Mouse (Mus musculus): ENCODE results near the gene Poc1a. TPM values are rescaled to one million over a fixed set of nuclear protein-coding genes. Genes with fewer than 3 reads are reported as not detected.
A peak's percentile ranks its signal among the peaks of the same experiment; 100 is the strongest.

The Poc1a gene
- polyA plus RNA-seq, 1 experiment, result 7.9 TPM

GRCm38 (mm10) chr9:106365333-106365732 is 84.5 kb downstream of the Poc1a start:
- no peak for TF ChIP-seq POLR2A (IDR thresholded peaks at IDR 0.05; ENCODE audit: borderline replicate concordance, extremely low read depth, low read depth, low read length)
- TF ChIP-seq CTCF (IDR thresholded peaks at IDR 0.05; ENCODE audit: insufficient read depth, low read length), result no peak
- H3K4me3 ChIP-seq (replicated peaks; ENCODE audit: extremely low read depth, low read depth, low read length), result no peak overlapping the region
- H3K4me1 ChIP-seq (ENCODE audit: control insufficient read depth, insufficient read depth, low read length), result 0 out of 2 replicates have a peak, but pooled peaks cover 4% of the 10 kb centered on the region
- DNase-seq, result no peak
- WGBS, result 45% methylated on average over 7 of the region's 7 CpGs

DNA sequence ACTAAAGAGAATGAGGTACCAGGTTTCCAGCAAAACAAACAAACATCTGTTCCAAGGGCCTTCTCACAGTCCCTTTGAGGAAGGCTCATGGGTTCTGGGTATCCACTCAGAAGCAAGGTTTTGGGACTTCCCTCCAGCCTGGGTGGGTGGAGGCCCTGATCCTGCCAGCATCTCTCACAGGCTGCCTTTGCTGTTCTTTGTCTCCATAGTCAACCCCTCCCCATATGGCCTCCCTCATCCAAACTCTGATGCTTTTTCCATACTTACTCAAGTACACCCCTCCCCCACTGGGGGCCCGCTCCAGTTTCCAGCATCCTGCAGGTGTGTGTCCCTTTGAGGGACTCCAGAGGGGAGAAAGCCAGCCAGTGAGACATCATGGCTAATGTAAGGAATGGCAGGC is 85.3 kb downstream of the Poc1a start:
- Histone ChIP-seq H3K4me1 (ENCODE audit: control insufficient read depth, insufficient read depth, low read length) (peaks cover 9% of the 10 kb centered on the region), H3K4me3 (replicated peaks; ENCODE audit: extremely low read depth, low read depth, low read length) (no peak overlapping the region)
- TF ChIP-seq POLR2A (IDR thresholded peaks at IDR 0.05; ENCODE audit: borderline replicate concordance, extremely low read depth, low read depth, low read length), result no peak
- TF ChIP-seq CTCF (IDR thresholded peaks at IDR 0.05; ENCODE audit: insufficient read depth, low read length), result no peak
- 50% methylated on average over 1 of the region's 1 CpGs for WGBS
- no peak for DNase-seq

DNA sequence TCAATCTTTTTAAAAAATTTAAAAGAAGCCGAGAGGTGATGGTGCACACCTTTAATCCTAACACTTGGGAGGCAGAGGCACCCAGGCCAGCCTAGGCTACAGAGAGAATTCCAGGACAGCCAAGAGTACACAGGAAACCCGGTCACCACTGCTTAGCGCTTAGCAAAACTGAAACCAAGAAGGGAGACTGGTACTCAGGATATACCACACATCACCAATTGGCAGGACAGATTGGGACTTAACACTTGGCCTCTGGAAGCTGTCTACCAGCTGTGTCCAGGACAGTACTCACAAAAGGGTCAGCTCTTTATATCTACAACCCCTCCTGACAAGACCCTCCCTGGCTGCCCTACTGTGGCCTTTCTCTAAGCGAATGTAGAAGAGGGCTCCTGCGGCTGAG is 86.1 kb downstream of the Poc1a start:
- TF ChIP-seq CTCF (IDR thresholded peaks at IDR 0.05; ENCODE audit: insufficient read depth, low read length) (no peak), POLR2A (IDR thresholded peaks at IDR 0.05; ENCODE audit: borderline replicate concordance, extremely low read depth, low read depth, low read length) (no peak)
- Histone ChIP-seq H3K4me1 (ENCODE audit: control insufficient read depth, insufficient read depth, low read length) (peaks cover 14% of the 10 kb centered on the region), H3K4me3 (replicated peaks; ENCODE audit: extremely low read depth, low read depth, low read length) (peak overlapping the region; percentile 6)
- WGBS, result 17% methylated on average over 5 of the region's 5 CpGs
- DNase-seq, result no peak

- under 1% methylated on average over 36 of the region's 36 CpGs for WGBS
- peaks cover 20% of the 10 kb centered on the region for H3K4me1 ChIP-seq (ENCODE audit: control insufficient read depth, insufficient read depth, low read length)
- H3K4me3 ChIP-seq (replicated peaks; ENCODE audit: extremely low read depth, low read depth, low read length), result peak overlapping the region; percentile 73
- no peak for TF ChIP-seq CTCF (IDR thresholded peaks at IDR 0.05; ENCODE audit: insufficient read depth, low read length)
- TF ChIP-seq POLR2A (IDR thresholded peaks at IDR 0.05; ENCODE audit: borderline replicate concordance, extremely low read depth, low read depth, low read length), result peak; percentile 90; the same call in 1 of the 2 replicates
- peak; percentile 99 for DNase-seq
Observed at GRCm38 (mm10) chr9:106367592-106368111, 86.8 kb downstream of the Poc1a start.

DNA sequence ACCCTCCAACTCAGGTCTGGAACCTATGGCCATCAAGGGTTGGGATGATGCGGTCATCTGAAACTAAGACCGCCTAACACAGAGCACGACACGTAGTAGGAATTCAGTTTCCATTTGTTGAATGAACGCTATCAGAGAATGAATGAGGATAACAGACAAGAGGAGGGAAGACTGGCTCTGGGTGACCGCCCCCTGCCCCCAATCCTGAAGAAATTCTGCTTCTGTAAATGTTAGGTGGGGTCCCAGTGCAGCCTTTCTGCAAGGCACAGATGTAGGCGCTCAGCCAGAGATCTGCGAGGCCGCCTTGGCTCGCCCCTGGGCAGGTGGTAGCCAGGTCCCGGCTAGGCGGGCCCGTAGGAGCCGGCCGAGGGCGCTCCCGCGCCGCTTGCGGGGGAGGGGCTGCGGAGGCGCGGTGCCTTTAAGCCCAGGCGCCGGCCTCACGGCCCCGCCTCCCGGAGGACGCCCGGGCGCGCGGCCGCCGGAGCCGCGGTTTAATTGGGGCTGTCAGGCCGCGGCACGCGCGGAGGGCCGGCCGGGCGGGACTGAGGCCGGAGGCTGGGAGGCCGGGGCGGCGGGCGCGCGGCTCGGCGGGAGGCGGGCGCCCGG is 87.4 kb downstream of the Poc1a start, which contains the start of gene Dusp7:
Gene Dusp7, plus strand, starts transcription at position 521 of the 606 bp plus-strand sequence.
- Histone ChIP-seq H3K4me1 (ENCODE audit: control insufficient read depth, insufficient read depth, low read length) (peaks cover 25% of the 10 kb centered on the region), H3K4me3 (replicated peaks; ENCODE audit: extremely low read depth, low read depth, low read length) (peak within 1 kb of the TSS; percentile 83)
- TF ChIP-seq CTCF (IDR thresholded peaks at IDR 0.05; ENCODE audit: insufficient read depth, low read length) (no peak), POLR2A (IDR thresholded peaks at IDR 0.05; ENCODE audit: borderline replicate concordance, extremely low read depth, low read depth, low read length) (peak; percentile 42; the same call in 1 of the 2 replicates)
- DNase-seq, result peak; percentile 81
- WGBS, result under 1% methylated on average over 47 of the region's 57 CpGs

GRCm38 (mm10) chr9:106368831-106369501 is 88.1 kb downstream of the Poc1a start:
- Histone ChIP-seq H3K4me1 (ENCODE audit: control insufficient read depth, insufficient read depth, low read length) (peaks cover 26% of the 10 kb centered on the region), H3K4me3 (replicated peaks; ENCODE audit: extremely low read depth, low read depth, low read length) (peak overlapping the region; percentile 83)
- peak; percentile 69 for DNase-seq
- TF ChIP-seq POLR2A (IDR thresholded peaks at IDR 0.05; ENCODE audit: borderline replicate concordance, extremely low read depth, low read depth, low read length) (0 out of 2 replicates have a peak, but pooled peaks have one; percentile 21), CTCF (IDR thresholded peaks at IDR 0.05; ENCODE audit: insufficient read depth, low read length) (no peak)
- WGBS, result under 1% methylated on average over 71 of the region's 72 CpGs

DNA sequence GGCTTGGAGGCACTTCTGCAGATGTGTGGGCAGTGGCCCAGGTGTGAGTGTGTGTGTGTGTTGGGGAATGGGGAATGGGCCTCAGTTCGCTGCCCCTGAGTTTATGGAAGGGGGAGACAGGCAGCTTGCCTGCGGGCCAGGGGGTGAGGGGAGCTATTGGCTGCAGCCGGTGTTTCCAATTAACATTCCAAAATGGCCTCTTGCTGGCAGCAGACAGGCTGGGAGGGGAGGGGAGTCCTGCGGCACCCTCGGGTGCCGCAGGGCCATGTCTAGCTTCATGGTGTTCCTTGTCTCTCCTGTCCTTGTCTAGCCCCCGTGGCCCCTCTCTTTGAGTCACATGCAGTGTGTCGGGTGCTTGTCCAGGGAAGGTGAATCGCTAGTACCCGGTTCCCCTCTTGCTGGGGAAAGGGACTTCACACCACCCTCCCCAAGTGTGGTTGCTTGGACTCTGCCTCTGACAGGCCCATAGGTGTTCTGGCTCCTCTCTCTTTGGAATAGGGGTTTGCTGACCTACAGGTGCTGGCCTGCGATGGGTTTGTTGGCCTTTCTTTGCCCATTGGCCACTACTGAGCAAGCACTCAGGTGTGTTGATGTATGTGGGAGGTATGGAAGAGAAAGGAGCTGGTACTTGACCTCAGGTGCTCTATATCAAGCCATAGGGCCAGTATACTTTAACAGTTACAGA is 89.1 kb downstream of the Poc1a start:
- 6% methylated on average over 11 of the region's 11 CpGs for WGBS
- no peak for TF ChIP-seq POLR2A (IDR thresholded peaks at IDR 0.05; ENCODE audit: borderline replicate concordance, extremely low read depth, low read depth, low read length)
- no peak for TF ChIP-seq CTCF (IDR thresholded peaks at IDR 0.05; ENCODE audit: insufficient read depth, low read length)

DNA sequence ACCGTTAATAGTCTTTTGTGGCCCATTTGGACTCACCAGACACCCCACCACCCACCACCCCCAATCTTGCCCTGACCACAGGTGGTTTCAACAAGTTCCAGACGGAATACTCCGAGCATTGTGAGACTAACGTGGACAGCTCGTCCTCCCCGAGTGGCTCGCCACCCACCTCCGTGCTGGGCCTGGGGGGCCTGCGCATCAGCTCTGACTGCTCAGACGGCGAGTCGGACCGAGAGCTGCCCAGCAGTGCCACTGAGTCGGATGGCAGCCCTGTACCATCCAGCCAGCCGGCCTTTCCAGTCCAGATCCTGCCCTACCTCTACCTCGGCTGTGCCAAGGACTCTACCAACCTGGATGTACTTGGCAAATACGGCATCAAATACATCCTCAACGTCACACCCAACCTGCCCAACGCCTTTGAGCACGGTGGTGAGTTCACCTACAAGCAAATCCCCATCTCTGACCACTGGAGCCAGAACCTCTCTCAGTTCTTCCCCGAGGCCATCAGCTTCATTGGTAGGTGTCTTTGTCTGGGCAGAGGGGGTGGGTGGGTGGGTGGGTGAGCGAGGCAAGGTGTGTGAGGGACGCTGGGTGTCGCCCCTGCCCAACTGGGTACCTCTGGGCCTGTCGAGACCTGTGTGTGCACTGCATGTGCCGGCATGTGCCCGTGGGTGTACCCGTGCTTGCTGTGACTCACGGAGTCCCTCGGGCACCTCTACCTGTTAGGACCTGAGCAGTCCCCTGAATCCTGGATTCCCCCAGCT is 89.9 kb downstream of the Poc1a start:
- Histone ChIP-seq H3K4me3 (replicated peaks; ENCODE audit: extremely low read depth, low read depth, low read length) (peak overlapping the region; percentile 83), H3K4me1 (ENCODE audit: control insufficient read depth, insufficient read depth, low read length) (peaks cover 22% of the 10 kb centered on the region)
- 55% methylated on average over 30 of the region's 30 CpGs for WGBS
- DNase-seq, result peak; percentile 31
- TF ChIP-seq CTCF (IDR thresholded peaks at IDR 0.05; ENCODE audit: insufficient read depth, low read length) (no peak), POLR2A (IDR thresholded peaks at IDR 0.05; ENCODE audit: borderline replicate concordance, extremely low read depth, low read depth, low read length) (no peak)

More for the DNA sequence above, 89.1 kb downstream of the Poc1a start:
- Histone ChIP-seq H3K4me1 (ENCODE audit: control insufficient read depth, insufficient read depth, low read length) (peaks cover 24% of the 10 kb centered on the region), H3K4me3 (replicated peaks; ENCODE audit: extremely low read depth, low read depth, low read length) (peak overlapping the region; percentile 83)
- peak; percentile 50 for DNase-seq

GRCm38 (mm10) chr9:106371384-106371671 is 90.5 kb downstream of the Poc1a start:
- DNase-seq, result no peak
- TF ChIP-seq CTCF (IDR thresholded peaks at IDR 0.05; ENCODE audit: insufficient read depth, low read length) (no peak), POLR2A (IDR thresholded peaks at IDR 0.05; ENCODE audit: borderline replicate concordance, extremely low read depth, low read depth, low read length) (no peak)
- 25% methylated on average over 6 of the region's 6 CpGs for WGBS
- H3K4me1 ChIP-seq (ENCODE audit: control insufficient read depth, insufficient read depth, low read length), result peaks cover 22% of the 10 kb centered on the region
- H3K4me3 ChIP-seq (replicated peaks; ENCODE audit: extremely low read depth, low read depth, low read length), result peak overlapping the region; percentile 54

Data from lung, adult 2 months (tissue).